Mouse (Mus musculus) testis, adult 2 months (tissue): Measurements from ENCODE around the gene Gzmm.

ENCODE experiments used
- CTCF ChIP-seq: fragments of 200-500 bp; IDR thresholded peaks from 2 replicates; pipeline ENCODE4 v1.5.1; 2012; ENCODE audit warnings: low read depth, mild to moderate bottlenecking, inconsistent platforms, low read length, moderate library complexity; ENCODE audit not compliant: control insufficient read depth, insufficient read depth, insufficient replicate concordance
- POLR2A ChIP-seq: fragments of 200-500 bp; IDR thresholded peaks from 2 replicates; pipeline ENCODE4 v1.6.1; 2012; ENCODE audit warnings: low read depth, mild to moderate bottlenecking, inconsistent platforms, low read length, moderate library complexity; ENCODE audit not compliant: control insufficient read depth

DNA sequence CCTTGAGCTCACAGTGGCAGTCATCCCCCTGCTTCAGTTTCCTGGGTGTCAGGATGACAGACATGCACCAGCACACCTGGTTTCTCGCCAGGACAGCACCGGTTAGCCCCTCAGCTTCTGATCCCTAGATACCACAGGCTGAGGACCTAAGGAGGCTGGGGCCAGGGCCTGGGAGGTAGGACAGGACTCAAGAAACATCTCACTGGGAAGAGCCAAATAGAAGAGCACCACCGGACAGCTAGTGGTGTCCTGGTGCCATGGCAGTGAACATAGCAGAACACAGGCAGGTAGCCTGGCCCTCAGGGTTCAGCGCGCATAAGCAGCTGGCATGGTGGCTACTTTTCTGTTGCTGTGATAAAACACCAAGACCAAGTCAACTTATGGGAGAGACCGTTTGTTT lies 9.6 kb downstream of the Gzmm start:
- TF ChIP-seq CTCF (no peak), POLR2A (no peak)
